Mouse (Mus musculus) Muller cell, postnatal 12 days (primary cell): Measurements from ENCODE around the gene Ablim1.

ENCODE experiments used
- DNase-seq: peaks from one replicate; pipeline ENCODE4 v3.0.0-alpha.2; 2015; ENCODE audit errors: inconsistent ontology term

Gene Ablim1

GRCm38 (mm10) chr19:57304666-57305065, 10.1 kb downstream of the Ablim1 start:
- peak; percentile 67 for DNase-seq

GRCm38 (mm10) chr19:57301961-57302395, 12.7 kb downstream of the Ablim1 start:
- no peak for DNase-seq

GRCm38 (mm10) chr19:57298006-57298405, 16.7 kb downstream of the Ablim1 start:
- DNase-seq: no peak

- DNase-seq: no peak
These were observed 17.3 kb downstream of the Ablim1 start for GRCm38 (mm10) chr19:57297447-57297846.

- no peak for DNase-seq
These were observed 18.2 kb downstream of the Ablim1 start for GRCm38 (mm10) chr19:57296539-57296938.

GRCm38 (mm10) chr19:57295521-57295920, 19.2 kb downstream of the Ablim1 start:
- DNase-seq: no peak

GRCm38 (mm10) chr19:57294356-57294755, 20.4 kb downstream of the Ablim1 start:
- DNase-seq: no peak

- DNase-seq: no peak
These were observed 21.0 kb downstream of the Ablim1 start for GRCm38 (mm10) chr19:57293737-57294136.

GRCm38 (mm10) chr19:57283310-57283709, 31.4 kb downstream of the Ablim1 start:
- no peak for DNase-seq

GRCm38 (mm10) chr19:57282642-57283041, 32.1 kb downstream of the Ablim1 start:
- peak; percentile 60 for DNase-seq

- no peak for DNase-seq
These were observed 35.1 kb downstream of the Ablim1 start for GRCm38 (mm10) chr19:57279666-57280065.

GRCm38 (mm10) chr19:57278263-57278662, 36.5 kb downstream of the Ablim1 start:
- DNase-seq: no peak

GRCm38 (mm10) chr19:57277010-57277409, 37.7 kb downstream of the Ablim1 start:
- DNase-seq: no peak

GRCm38 (mm10) chr19:57275166-57275953, 39.4 kb downstream of the Ablim1 start:
- DNase-seq: peak; percentile 66

GRCm38 (mm10) chr19:57274717-57275116, 40.0 kb downstream of the Ablim1 start:
- no peak for DNase-seq

- no peak for DNase-seq
These were observed 40.4 kb downstream of the Ablim1 start for GRCm38 (mm10) chr19:57274286-57274685.

- peak; percentile 62 for DNase-seq
These were observed 41.7 kb downstream of the Ablim1 start for GRCm38 (mm10) chr19:57272824-57273613.

- no peak for DNase-seq
These were observed 43.0 kb downstream of the Ablim1 start for GRCm38 (mm10) chr19:57271757-57272156.

- no peak for DNase-seq
These were observed 44.0 kb downstream of the Ablim1 start for GRCm38 (mm10) chr19:57270711-57271110.

- DNase-seq: no peak
These were observed 44.9 kb downstream of the Ablim1 start for GRCm38 (mm10) chr19:57269791-57270190.

GRCm38 (mm10) chr19:57267531-57267930, 47.2 kb downstream of the Ablim1 start:
- DNase-seq: peak; percentile 16

GRCm38 (mm10) chr19:57266374-57267085, 48.2 kb downstream of the Ablim1 start:
- DNase-seq: peak; percentile 20
